ENCODE assay signal across 22 mouse cellular contexts in the genomic region with DNA sequence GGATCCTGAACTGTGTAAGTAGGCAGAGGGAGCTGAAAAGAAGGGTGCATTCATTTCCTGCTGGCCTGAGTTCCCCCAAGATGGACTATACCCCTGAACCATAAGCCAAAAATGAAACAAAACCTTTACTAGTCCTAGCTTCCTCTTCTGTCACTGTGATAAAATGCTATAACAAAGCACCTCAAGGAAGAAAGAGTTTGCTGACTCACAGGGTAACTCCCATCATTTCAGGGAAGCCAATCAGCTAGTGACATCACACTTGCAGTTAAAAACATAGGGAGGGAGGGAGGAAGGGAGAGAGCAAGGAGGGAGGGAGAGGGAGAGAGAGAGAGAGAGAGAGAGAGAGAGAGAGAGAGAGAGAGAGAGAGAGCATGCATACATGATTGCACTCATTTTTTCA.
A peak's percentile ranks its signal among the peaks of the same experiment; 100 is the strongest.
DNase-seq lines count a peak whose midpoint lies in the region; ATAC-seq lines count a peak whose summit lies in the region.
"Had no signal": no experiment of that assay in that cellular context is flagged by ENCODE, and none has a peak within 500 bp of the region (broad histone marks: within the 10 kb centered on the region; RNA-seq: fewer than 3 reads in every experiment).

No protein-coding gene starts in this region.

- no peak for DNase-seq in heart, postnatal 4 days
- no peak for DNase-seq in heart, embryonic 10.5 days (ENCODE audit: low spot score)
- peak; percentile 72 for DNase-seq in MEL-GATA-1-ER (ENCODE audit: extremely low read depth, low read depth)
- DNase-seq: adrenal gland, adult 2 months; adrenal gland, adult 8-10 months; adrenal gland, postnatal 10 days; adrenal gland, postnatal 14 days; adrenal gland, postnatal 25 days; adrenal gland, postnatal 36 days; B cell, adult 2 months; cerebellum, adult 11 months; cerebellum, adult 11-12 months; cerebellum, adult 18-20 months; cerebellum, adult 2 months had no signal

- H3K4me2 ChIP-seq in heart, embryonic 11.5 days: no peak overlapping the region
- H3K4me2 ChIP-seq in heart, embryonic 12.5 days: no peak overlapping the region
- H3K4me2 ChIP-seq in hindbrain, embryonic 12.5 days (replicated peaks): no peak overlapping the region

- no peaks in the 10 kb centered on the region for H3K4me1 ChIP-seq in heart, embryonic 11.5 days (ENCODE audit: control insufficient read depth, insufficient read depth, low read length)
- no peaks in the 10 kb centered on the region for H3K4me1 ChIP-seq in heart, embryonic 12.5 days (replicated peaks)
- H3K4me1 ChIP-seq in heart, embryonic 10.5 days: no peaks in the 10 kb centered on the region
- H3K4me1 ChIP-seq in hindbrain, embryonic 12.5 days: no peaks in the 10 kb centered on the region

- ATAC-seq in heart, embryonic 11.5 days (replicated peaks; ENCODE audit: insufficient number of reproducible peaks, low FRiP score, low TSS enrichment): peak; percentile 73; the same call in 1 of the 2 replicates
- peak; percentile 80 for ATAC-seq in heart, embryonic 12.5 days (ENCODE audit: insufficient number of reproducible peaks, low FRiP score)
- ATAC-seq in hindbrain, embryonic 12.5 days (ENCODE audit: low FRiP score): no peak
- ATAC-seq: activated CD4-positive, CD25-positive, alpha-beta regulatory T cell, adult 4 months; CD4-positive, CD25-positive, alpha-beta regulatory T cell, adult 4 months; Patski had no signal

- H3K9ac ChIP-seq in heart, embryonic 11.5 days (ENCODE audit: low read depth, low read length): no peak overlapping the region
- H3K9ac ChIP-seq in heart, embryonic 12.5 days: no peak overlapping the region
- H3K9ac ChIP-seq in hindbrain, embryonic 12.5 days: no peak overlapping the region

- H3K36me3 ChIP-seq in heart, embryonic 11.5 days (ENCODE audit: control insufficient read depth, insufficient read depth, low read length): no peaks in the 10 kb centered on the region
- no peaks in the 10 kb centered on the region for H3K36me3 ChIP-seq in heart, embryonic 12.5 days
- H3K36me3 ChIP-seq in heart, embryonic 10.5 days: no peaks in the 10 kb centered on the region
- H3K36me3 ChIP-seq in hindbrain, embryonic 12.5 days: no peaks in the 10 kb centered on the region
- H3K36me3 ChIP-seq: G1E had no signal

- no peaks in the 10 kb centered on the region for H3K27me3 ChIP-seq in heart, embryonic 11.5 days (ENCODE audit: control insufficient read depth, insufficient read depth, low read length)
- 0 out of 2 replicates have a peak, but pooled peaks cover 6% of the 10 kb centered on the region for H3K27me3 ChIP-seq in heart, embryonic 12.5 days (replicated peaks)
- peaks cover 5% of the 10 kb centered on the region; the same call in 1 of the 2 replicates for H3K27me3 ChIP-seq in heart, embryonic 10.5 days (ENCODE audit: insufficient read depth, poor library complexity, severe bottlenecking)
- H3K27me3 ChIP-seq in hindbrain, embryonic 12.5 days: no peaks in the 10 kb centered on the region
- H3K27me3 ChIP-seq: CH12.LX, Patski had no signal

- H3K4me3 ChIP-seq in heart, embryonic 11.5 days (ENCODE audit: low read depth, low read length): no peak overlapping the region
- no peak overlapping the region for H3K4me3 ChIP-seq in heart, embryonic 12.5 days
- H3K4me3 ChIP-seq in heart, embryonic 10.5 days: no peak overlapping the region
- no peak overlapping the region for H3K4me3 ChIP-seq in hindbrain, embryonic 12.5 days

- no peaks in the 10 kb centered on the region; the same call in 1 of the 2 replicates for H3K9me3 ChIP-seq in heart, embryonic 11.5 days (replicated peaks; ENCODE audit: control insufficient read depth, low read length)
- peaks cover 7% of the 10 kb centered on the region for H3K9me3 ChIP-seq in heart, embryonic 12.5 days (replicated peaks)
- no peaks in the 10 kb centered on the region for H3K9me3 ChIP-seq in heart, embryonic 10.5 days
- no peaks in the 10 kb centered on the region for H3K9me3 ChIP-seq in hindbrain, embryonic 12.5 days (replicated peaks)

- no peak overlapping the region for H3K27ac ChIP-seq in heart, embryonic 11.5 days (ENCODE audit: low read depth, low read length)
- H3K27ac ChIP-seq in heart, embryonic 12.5 days (ENCODE audit: poor library complexity, severe bottlenecking): no peak overlapping the region
- no peak overlapping the region for H3K27ac ChIP-seq in heart, embryonic 10.5 days
- H3K27ac ChIP-seq in hindbrain, embryonic 12.5 days: no peak overlapping the region
